Mouse (Mus musculus) hindbrain, embryonic 12.5 days (tissue): Measurements from ENCODE around the gene Pla2g2c. TPM values are rescaled to one million over a fixed set of nuclear protein-coding genes. Genes with fewer than 3 reads are reported as not detected.
A peak's percentile ranks its signal among the peaks of the same experiment; 100 is the strongest.

Experiments
- ATAC-seq: fragments of 200-750 bp; cut with Nextera tagmentation; 2 replicates; pipeline ENCODE4 v1.8.0; 2017; ENCODE audit warnings: moderate TSS enrichment; ENCODE audit not compliant: low FRiP score
- H3K27ac ChIP-seq: fragments of 300-500 bp; sonication (generic); 2 replicates; pipeline ENCODE4 v1.5.1; 2016; ENCODE audit warnings: mild to moderate bottlenecking
- H3K27me3 ChIP-seq: fragments of 300-500 bp; sonication (generic); 2 replicates; pipeline ENCODE4 v1.6.1; 2016; ENCODE audit warnings: mild to moderate bottlenecking
- H3K36me3 ChIP-seq: fragments of 300-500 bp; sonication (generic); 2 replicates; pipeline ENCODE4 v1.6.1; 2016; ENCODE audit warnings: mild to moderate bottlenecking
- H3K4me1 ChIP-seq: fragments of 300-500 bp; sonication (generic); 2 replicates; pipeline ENCODE4 v1.6.1; 2016
- H3K4me2 ChIP-seq: fragments of 300-500 bp; sonication (generic); replicated peaks from 2 replicates; pipeline ENCODE4 v1.6.1; 2016; ENCODE audit warnings: mild to moderate bottlenecking
- H3K4me3 ChIP-seq: fragments of 300-500 bp; sonication (generic); 2 replicates; pipeline ENCODE4 v1.5.1; 2016; ENCODE audit warnings: mild to moderate bottlenecking
- H3K9ac ChIP-seq: fragments of 300-500 bp; sonication (generic); 2 replicates; pipeline ENCODE4 v1.6.1; 2016; ENCODE audit warnings: mild to moderate bottlenecking, moderate library complexity
- H3K9me3 ChIP-seq: fragments of 300-500 bp; sonication (generic); replicated peaks from 2 replicates; pipeline ENCODE4 v1.6.1; 2016; ENCODE audit warnings: mild to moderate bottlenecking
- WGBS: fragments of 180-500 bp; shearing (Covaris S2); methylation state at CpG from one replicate; pipeline ENCODE4 v1.1.7; 2016; 5-methylcytosine and 5-hydroxymethylcytosine counted together
- polyA plus RNA-seq: library from polyadenylated mRNA; unstranded; fragments of >200 nt; fragmentation: Nextera tagmentation; extraction: Ambion mirVana; gene quantifications from 2 replicates; pipeline ENCODE4 v1.2.1, GENCODE M21; 2016

Gene Pla2g2c
- polyA plus RNA-seq, 1 experiment from 2014 or later, result 0.46 TPM

DNA sequence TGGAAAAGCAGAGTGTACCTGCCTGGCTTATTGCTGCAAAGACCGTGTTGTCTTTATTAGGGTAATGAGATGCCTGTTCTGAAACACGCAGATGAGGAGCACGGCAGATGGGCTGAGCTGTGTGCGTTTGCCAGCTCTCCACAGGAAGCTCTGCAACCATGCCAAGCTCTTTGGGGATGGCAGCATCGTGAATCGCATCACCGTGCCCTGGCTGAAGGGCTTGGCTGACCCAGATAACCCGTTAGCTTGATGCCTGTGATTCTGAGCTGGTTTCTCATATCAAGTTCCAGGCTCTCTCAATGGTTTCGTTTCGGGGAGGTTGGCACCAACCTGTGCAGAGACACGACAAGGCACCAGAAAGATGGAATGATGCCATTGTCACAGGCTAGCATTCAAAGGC is 14.0 kb upstream of the Pla2g2c start:
- H3K27ac ChIP-seq, result no peak overlapping the region
- ATAC-seq, result no peak
- WGBS, result 80% methylated on average over 11 of the region's 11 CpGs

DNA sequence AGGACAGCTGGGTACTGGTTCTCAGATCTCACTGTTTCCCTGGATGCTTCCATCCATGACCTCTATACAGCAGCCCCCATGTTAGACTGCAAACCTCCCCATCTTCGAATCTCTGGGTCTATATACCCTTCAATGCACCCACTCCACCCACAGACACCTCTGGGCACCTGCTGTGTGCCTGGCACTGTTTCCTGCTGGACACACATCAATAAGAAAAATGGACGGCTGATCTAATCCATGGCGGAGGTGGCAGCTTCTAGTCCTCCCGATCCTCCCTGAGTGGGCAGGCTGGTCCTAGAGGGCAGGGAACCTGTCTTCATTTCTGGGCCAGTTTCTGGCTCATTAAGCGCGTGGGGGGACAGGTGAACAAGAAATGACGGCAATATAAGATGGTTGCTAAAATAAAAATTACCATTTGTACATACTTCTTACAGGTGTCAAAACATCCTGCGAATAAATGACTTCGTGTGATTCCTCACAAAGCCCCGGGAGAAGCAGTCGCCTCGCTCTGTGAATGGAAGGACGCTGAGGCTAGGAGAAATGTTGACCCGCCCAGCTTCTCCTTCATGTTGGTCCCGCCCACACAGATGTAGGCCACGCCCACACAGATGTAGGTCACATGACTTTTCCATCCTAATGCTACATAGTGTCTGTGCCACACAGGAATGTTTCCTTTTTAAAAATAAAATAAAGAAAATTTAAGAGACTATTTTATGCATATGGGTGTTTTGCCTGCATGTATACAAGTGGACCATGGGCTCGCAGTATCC is 13.4 kb upstream of the Pla2g2c start:
- H3K27me3 ChIP-seq, result peaks cover 3% of the 10 kb centered on the region; the same call in 1 of the 2 replicates
- WGBS, result 73% methylated on average over 17 of the region's 17 CpGs
- H3K9me3 ChIP-seq, result no peaks in the 10 kb centered on the region
- no peak overlapping the region for H3K4me2 ChIP-seq
- peaks cover 7% of the 10 kb centered on the region; the same call in 1 of the 2 replicates for H3K4me1 ChIP-seq
- H3K36me3 ChIP-seq, result no peaks in the 10 kb centered on the region
- ATAC-seq, result no peak
- no peak overlapping the region for H3K4me3 ChIP-seq
- no peak overlapping the region for H3K27ac ChIP-seq
- no peak overlapping the region for H3K9ac ChIP-seq

More for the DNA sequence above, 14.0 kb upstream of the Pla2g2c start:
- H3K9ac ChIP-seq, result no peak overlapping the region
- H3K4me1 ChIP-seq, result peaks cover 7% of the 10 kb centered on the region; the same call in 1 of the 2 replicates
- H3K27me3 ChIP-seq, result peaks cover 3% of the 10 kb centered on the region; the same call in 1 of the 2 replicates
- H3K4me3 ChIP-seq, result no peak overlapping the region
- H3K9me3 ChIP-seq, result no peaks in the 10 kb centered on the region
- H3K4me2 ChIP-seq, result no peak overlapping the region
- no peaks in the 10 kb centered on the region for H3K36me3 ChIP-seq

DNA sequence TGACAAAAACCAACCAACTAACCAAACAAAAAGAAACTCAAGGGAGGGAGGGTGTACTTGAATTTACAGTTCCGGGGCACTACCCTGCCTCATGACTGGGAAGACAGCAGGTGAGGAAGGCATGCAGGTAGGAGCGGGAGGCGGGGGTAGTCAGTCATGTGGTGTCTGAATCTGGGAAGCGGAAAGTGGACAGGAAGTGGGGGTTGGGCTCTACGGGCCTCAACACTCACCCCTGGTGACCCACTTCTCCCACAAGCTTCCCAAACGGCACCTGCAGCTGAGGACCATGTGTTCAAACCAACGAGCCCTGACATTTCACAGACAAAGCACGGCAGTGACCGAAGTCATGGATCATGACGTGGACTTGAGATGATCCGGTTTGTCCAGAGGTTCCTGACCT is 12.5 kb upstream of the Pla2g2c start:
- H3K9me3 ChIP-seq, result no peaks in the 10 kb centered on the region
- H3K9ac ChIP-seq, result no peak overlapping the region
- no peak overlapping the region for H3K4me3 ChIP-seq
- H3K4me1 ChIP-seq, result peaks cover 7% of the 10 kb centered on the region; the same call in 1 of the 2 replicates
- peaks cover 2% of the 10 kb centered on the region; the same call in 1 of the 2 replicates for H3K27me3 ChIP-seq
- no peak for ATAC-seq
- no peaks in the 10 kb centered on the region for H3K36me3 ChIP-seq
- H3K27ac ChIP-seq, result no peak overlapping the region
- H3K4me2 ChIP-seq, result no peak overlapping the region
- 83% methylated on average over 11 of the region's 11 CpGs for WGBS

DNA sequence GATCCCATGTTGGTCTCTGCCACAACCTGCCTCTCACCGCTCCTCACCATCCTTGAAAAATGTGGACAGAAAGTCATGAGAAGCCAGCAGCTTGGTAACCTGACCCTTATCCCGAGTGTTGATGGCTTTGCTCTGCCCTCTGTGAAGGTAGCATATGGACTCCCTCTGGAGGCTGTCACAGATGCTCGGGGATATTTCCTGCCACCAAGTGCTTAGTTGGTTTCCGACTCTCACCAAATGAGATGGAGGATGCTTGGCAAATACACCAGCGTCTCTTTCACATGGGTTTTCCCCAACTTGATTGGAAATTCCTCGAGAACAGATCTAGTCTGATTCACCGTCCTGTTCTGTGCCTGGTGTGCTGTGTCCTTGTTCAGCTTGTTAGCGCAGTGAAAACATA is 12.0 kb upstream of the Pla2g2c start:
- WGBS, result 78% methylated on average over 8 of the region's 8 CpGs
- H3K27me3 ChIP-seq, result no peaks in the 10 kb centered on the region
- no peaks in the 10 kb centered on the region for H3K9me3 ChIP-seq
- H3K4me1 ChIP-seq, result peaks cover 7% of the 10 kb centered on the region; the same call in 1 of the 2 replicates
- H3K27ac ChIP-seq, result no peak overlapping the region
- ATAC-seq, result no peak
- H3K9ac ChIP-seq, result no peak overlapping the region
- H3K4me2 ChIP-seq, result no peak overlapping the region
- H3K4me3 ChIP-seq, result no peak overlapping the region
- no peaks in the 10 kb centered on the region for H3K36me3 ChIP-seq

DNA sequence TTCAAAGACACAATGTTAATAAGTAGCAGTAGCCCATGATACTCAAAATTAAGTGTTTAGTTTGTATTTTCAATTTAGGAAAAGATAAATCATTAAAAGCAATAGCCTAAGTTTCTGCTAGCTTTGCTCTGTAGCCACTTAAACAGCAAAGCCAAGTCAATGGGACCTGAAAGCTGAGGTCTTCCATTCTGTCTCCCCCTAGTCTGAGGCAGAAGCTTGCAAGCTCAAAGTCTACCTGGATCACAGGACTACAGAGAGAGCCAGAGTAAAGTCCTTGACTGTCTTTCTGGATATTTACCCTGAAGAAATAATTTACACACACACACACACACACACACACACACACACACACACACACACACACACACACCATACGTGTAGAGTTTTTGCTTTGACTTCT is 10.4 kb upstream of the Pla2g2c start:
- 94% methylated on average over 1 of the region's 1 CpGs for WGBS
- Histone ChIP-seq H3K4me2 (no peak overlapping the region), H3K9ac (no peak overlapping the region), H3K9me3 (no peaks in the 10 kb centered on the region), H3K36me3 (no peaks in the 10 kb centered on the region), H3K27me3 (no peaks in the 10 kb centered on the region), H3K4me3 (no peak overlapping the region), H3K4me1 (peaks cover 7% of the 10 kb centered on the region; the same call in 1 of the 2 replicates), H3K27ac (no peak overlapping the region)
- no peak for ATAC-seq

DNA sequence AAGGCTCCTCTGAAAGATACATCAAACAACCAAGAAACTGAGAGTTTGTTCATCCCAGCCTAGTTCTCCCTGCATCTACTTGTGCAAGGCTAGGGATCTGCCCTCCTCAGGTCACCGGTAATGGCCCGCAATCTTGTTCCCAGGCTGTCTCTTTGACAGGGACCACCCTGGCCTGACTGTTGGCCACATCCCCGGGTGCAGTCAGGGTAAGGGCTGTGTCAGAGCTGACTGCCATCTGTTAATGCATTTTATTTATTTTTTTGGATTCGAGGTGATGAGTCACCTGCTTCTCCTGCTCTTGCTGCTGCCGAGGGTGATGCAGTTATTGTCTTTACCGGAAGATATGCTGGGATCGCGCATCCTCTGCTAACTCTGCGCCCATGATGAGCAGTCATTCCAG is 7.9 kb upstream of the Pla2g2c start:
- Histone ChIP-seq H3K4me3 (no peak overlapping the region), H3K9ac (no peak overlapping the region), H3K9me3 (no peaks in the 10 kb centered on the region), H3K4me1 (no peaks in the 10 kb centered on the region), H3K27me3 (no peaks in the 10 kb centered on the region), H3K4me2 (no peak overlapping the region), H3K27ac (no peak overlapping the region), H3K36me3 (no peaks in the 10 kb centered on the region)
- no peak for ATAC-seq
- WGBS, result 90% methylated on average over 9 of the region's 9 CpGs

DNA sequence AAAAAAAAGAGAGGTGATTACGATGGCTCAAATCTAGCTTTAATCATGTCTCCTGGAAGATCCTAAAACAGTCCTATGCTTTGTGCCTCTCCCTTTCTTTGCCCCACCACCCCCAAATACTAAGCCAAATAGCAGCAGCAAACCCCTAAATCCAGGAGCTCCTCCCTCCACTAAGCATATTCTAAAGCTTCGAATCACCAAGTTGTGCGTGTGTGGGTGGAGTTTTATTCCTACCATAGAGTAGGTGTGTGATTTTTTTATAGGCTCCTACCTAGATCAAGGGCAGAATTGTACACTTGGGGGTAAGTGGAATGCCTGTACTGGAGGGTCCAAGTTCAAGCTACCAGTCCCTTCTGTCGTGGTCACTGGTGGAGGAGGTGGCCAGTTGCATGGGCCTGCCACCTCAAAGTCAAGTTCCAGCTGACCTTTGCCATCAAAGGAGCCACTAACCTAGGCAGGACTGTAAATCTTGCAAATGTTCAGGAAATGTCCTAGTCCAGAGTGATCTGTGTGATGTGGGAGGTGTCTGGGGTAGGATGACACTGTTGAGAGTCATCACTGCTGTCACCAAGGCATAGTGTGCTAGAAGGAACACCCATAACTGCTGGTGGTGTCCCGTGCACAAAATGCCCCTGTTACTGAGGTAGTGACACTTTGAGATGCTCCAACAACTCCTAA is 5.9 kb upstream of the Pla2g2c start:
- no peak overlapping the region for H3K4me3 ChIP-seq
- H3K4me2 ChIP-seq, result no peak overlapping the region
- 84% methylated on average over 5 of the region's 5 CpGs for WGBS
- peaks cover under 1% of the 10 kb centered on the region; the same call in 1 of the 2 replicates for H3K4me1 ChIP-seq
- no peak overlapping the region for H3K9ac ChIP-seq
- no peak for ATAC-seq
- H3K36me3 ChIP-seq, result no peaks in the 10 kb centered on the region
- no peak overlapping the region for H3K27ac ChIP-seq
- H3K27me3 ChIP-seq, result no peaks in the 10 kb centered on the region
- H3K9me3 ChIP-seq, result no peaks in the 10 kb centered on the region

DNA sequence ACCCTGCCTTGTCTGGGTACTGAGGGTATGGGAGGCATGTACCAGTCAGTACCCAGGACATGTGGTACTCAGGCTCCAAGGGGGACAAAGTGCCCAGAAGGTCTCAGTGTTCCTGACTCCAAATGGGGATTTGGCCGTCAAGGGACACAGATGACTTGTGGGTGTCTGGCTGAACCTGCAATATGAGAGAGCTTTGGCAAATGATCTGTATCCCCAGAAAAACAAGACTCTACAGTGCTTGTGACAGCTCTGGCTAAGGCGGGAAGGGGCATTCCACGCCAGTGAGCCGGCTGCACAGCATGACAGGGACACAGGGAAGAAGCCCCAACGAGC is 5.4 kb upstream of the Pla2g2c start:
- Histone ChIP-seq H3K9me3 (no peaks in the 10 kb centered on the region), H3K4me3 (no peak overlapping the region), H3K4me1 (peaks cover 5% of the 10 kb centered on the region; the same call in 1 of the 2 replicates), H3K27ac (no peak overlapping the region), H3K9ac (no peak overlapping the region), H3K4me2 (no peak overlapping the region), H3K27me3 (no peaks in the 10 kb centered on the region), H3K36me3 (no peaks in the 10 kb centered on the region)
- 75% methylated on average over 5 of the region's 5 CpGs for WGBS
- ATAC-seq, result no peak

DNA sequence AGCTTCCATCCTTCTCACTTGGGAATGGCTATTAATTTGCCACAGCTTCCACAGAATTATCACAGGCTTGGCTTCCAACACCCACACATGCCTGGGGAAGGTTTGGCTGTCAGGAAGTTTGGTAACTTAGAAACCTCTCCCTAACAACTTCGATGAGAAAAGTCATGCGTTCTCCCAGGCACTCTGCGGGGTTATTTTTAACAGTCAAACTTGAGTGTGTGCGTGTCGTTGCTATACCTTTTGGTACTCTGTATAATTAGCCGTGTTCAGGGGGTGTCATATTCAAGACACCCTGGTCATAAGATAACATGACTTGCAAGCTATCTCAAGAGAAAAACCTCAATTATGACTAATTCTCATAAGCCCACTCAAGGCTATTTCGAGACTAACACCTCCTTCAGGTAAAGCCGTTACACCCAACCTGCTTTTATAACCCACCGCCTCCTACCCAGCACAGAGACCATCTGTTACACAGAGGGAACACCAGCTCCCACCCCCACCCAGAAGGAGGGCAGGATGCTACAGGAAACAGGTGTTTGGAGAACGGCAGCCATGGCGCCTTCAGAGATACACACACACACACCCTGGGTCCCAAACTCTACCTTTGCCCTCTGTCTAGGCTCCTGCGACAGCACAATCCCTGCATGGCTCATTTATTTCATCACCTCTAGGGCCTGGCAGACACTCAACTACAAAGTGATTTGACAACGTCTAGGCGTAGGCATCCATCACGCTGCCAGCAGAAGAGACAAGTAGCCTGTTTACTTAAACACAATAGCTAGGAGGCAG is 905 bp upstream of the Pla2g2c start:
- Histone ChIP-seq H3K4me1 (peaks cover 23% of the 10 kb centered on the region), H3K4me2 (no peak overlapping the region), H3K4me3 (no peak overlapping the region), H3K9ac (no peak overlapping the region), H3K27me3 (no peaks in the 10 kb centered on the region), H3K36me3 (no peaks in the 10 kb centered on the region), H3K27ac (no peak overlapping the region), H3K9me3 (no peaks in the 10 kb centered on the region)
- 68% methylated on average over 15 of the region's 15 CpGs for WGBS
- no peak for ATAC-seq

DNA sequence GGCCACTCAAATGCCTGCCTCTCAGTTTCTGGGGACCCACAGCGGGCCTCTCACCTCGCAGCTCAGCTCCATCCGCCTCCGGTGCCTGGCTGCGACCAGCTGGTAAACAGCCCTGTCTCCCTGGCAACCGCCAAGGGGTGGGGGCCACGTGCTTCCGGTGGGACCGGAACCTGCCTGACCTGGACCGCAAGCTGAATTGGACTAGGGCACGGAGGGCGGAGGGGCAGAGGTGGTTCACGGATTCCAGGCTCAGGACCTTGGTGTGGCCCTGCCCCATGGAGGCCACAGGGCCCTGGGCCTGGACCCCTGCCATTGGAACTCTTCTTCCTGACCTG is 502 bp downstream of the Pla2g2c start:
- Histone ChIP-seq H3K4me3 (peak overlapping the region; percentile 32), H3K4me2 (peak overlapping the region; percentile 58), H3K27ac (peak overlapping the region; percentile 8; the same call in 1 of the 2 replicates), H3K9ac (peak overlapping the region; percentile 50; the same call in 1 of the 2 replicates), H3K27me3 (no peaks in the 10 kb centered on the region), H3K36me3 (no peaks in the 10 kb centered on the region), H3K9me3 (no peaks in the 10 kb centered on the region), H3K4me1 (peaks cover 30% of the 10 kb centered on the region)
- peak; percentile 79 for ATAC-seq
- whole genome bisulfite sequencing, result 9% methylated on average over 13 of the region's 13 CpGs

DNA sequence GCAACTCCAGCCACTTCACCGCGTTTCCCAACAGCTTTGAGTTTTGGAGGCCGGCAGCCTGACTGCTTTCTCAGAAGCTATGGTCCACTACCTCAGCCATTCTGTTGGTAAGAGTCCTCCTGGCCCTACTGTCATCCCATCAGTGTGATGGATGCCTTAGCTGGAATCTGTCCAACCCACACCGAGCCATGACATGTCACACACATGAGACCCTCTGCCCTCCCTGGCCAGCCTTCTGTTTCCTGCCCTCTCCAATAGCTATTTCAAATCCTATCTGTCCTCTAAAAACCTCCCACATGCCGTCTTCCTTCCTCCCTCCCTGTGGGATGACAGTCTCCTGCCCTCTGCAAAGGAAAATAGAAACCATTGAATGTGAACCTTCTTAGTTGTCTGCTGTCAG is 1.2 kb downstream of the Pla2g2c start:
- Histone ChIP-seq H3K27me3 (no peaks in the 10 kb centered on the region), H3K9me3 (no peaks in the 10 kb centered on the region), H3K27ac (0 out of 2 replicates have a peak overlapping the region, but pooled peaks have one; percentile 2), H3K4me2 (peak overlapping the region; percentile 58; the same call in 1 of the 2 replicates), H3K4me3 (no peak overlapping the region), H3K4me1 (peaks cover 30% of the 10 kb centered on the region), H3K36me3 (no peaks in the 10 kb centered on the region), H3K9ac (no peak overlapping the region)
- ATAC-seq, result no peak
- 79% methylated on average over 5 of the region's 5 CpGs for WGBS

DNA sequence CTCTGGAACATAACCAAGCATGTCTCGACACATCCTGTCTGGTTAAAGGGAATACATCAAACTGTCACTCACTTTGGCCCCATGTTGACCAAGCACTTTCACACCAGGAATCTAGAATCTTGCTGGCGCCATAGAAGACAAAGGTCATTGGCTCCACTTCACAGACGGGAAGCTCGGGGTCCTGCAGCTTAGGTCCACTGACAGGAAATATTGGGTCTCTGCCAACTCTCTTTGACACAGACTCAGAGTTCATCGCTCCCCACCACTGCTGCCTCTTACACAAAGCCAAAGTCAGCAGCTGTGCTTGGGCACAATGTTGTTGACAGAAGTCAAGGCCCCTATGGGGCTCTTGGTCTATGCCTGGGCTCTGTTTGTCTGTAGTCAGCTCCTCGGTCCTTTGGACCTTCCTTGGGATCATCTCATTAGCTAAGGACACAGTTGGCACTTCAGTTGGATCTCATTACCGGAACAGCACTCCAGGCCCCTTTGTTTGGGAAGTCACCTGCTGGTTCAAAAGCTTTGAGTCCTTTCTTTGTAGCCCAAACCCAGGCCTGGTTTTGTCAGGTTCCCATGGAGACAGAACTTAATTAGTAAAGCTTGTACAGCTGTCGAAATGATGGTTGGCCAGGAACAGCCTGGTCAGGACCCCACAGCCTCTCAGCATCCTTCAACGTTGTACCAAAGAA is 4.6 kb downstream of the Pla2g2c start:
- no peak for ATAC-seq
- Histone ChIP-seq H3K9ac (no peak overlapping the region), H3K4me3 (no peak overlapping the region), H3K9me3 (no peaks in the 10 kb centered on the region), H3K4me2 (no peak overlapping the region), H3K36me3 (no peaks in the 10 kb centered on the region), H3K27me3 (no peaks in the 10 kb centered on the region), H3K4me1 (peaks cover 25% of the 10 kb centered on the region), H3K27ac (no peak overlapping the region)
- 27% methylated on average over 9 of the region's 9 CpGs for WGBS
